Mouse (Mus musculus): ENCODE data around the gene Madcam1. TPM values are rescaled to one million over a fixed set of nuclear protein-coding genes. Genes with fewer than 3 reads are reported as not detected.

Madcam1 gene
- polyA plus RNA-seq, 1 experiment from 2014 or later, result 1.1 TPM

DNA sequence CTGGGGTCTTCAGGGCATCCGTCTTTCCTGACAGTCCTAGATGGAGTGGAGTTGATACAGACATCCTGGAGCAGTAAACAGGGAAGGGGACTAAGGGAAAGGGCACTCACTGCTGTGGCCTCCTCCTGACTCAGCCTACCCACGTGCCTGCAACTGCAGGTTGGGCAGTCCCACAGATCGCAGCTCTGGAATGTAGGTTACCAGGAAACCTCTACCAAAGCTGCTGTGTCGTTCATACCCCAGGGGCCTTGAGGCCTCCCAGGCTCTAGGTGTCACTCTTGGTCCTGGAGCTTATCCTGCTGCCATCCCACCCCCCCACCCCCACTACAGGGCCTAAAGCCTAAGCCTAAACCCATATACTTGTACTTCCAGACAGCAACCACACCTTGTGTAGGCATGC is 43.4 kb downstream of the Madcam1 start:
- Histone ChIP-seq H3K4me2 (0 out of 2 replicates have a peak overlapping the region, but pooled peaks have one; percentile 14), H3K9ac (no peak overlapping the region), H3K4me1 (peaks cover 30% of the 10 kb centered on the region), H3K27ac (no peak overlapping the region), H3K9me3 (no peaks in the 10 kb centered on the region), H3K27me3 (replicated peaks) (no peaks in the 10 kb centered on the region), H3K36me3 (replicated peaks) (peaks cover 22% of the 10 kb centered on the region), H3K4me3 (no peak overlapping the region)
- ATAC-seq (replicated peaks), result no peak
- WGBS, result 79% methylated on average over 4 of the region's 4 CpGs

DNA sequence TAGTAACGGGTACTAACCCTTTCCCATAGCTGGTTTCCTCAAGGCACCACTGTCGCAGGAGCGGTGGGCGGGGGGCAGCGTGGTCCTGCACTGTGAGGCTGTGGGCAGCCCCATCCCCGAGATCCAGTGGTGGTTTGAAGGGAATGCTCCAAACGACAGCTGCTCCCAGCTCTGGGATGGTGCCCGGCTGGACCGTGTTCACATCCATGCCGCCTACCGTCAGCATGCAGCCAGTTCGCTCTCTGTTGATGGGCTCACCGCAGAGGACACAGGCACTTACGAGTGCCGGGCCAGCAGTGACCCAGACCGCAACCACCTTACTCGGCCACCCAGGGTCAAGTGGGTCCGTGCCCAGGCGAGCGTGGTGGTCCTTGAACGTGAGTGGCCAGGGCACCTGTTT is 44.3 kb downstream of the Madcam1 start:
- H3K9ac ChIP-seq, result no peak overlapping the region
- WGBS, result 91% methylated on average over 21 of the region's 21 CpGs
- H3K4me1 ChIP-seq, result peaks cover 30% of the 10 kb centered on the region
- H3K4me3 ChIP-seq, result no peak overlapping the region
- no peak overlapping the region for H3K4me2 ChIP-seq
- peaks cover 22% of the 10 kb centered on the region for H3K36me3 ChIP-seq (replicated peaks)
- no peaks in the 10 kb centered on the region for H3K9me3 ChIP-seq
- H3K27ac ChIP-seq, result no peak overlapping the region
- ATAC-seq (replicated peaks), result no peak
- H3K27me3 ChIP-seq (replicated peaks), result no peaks in the 10 kb centered on the region

DNA sequence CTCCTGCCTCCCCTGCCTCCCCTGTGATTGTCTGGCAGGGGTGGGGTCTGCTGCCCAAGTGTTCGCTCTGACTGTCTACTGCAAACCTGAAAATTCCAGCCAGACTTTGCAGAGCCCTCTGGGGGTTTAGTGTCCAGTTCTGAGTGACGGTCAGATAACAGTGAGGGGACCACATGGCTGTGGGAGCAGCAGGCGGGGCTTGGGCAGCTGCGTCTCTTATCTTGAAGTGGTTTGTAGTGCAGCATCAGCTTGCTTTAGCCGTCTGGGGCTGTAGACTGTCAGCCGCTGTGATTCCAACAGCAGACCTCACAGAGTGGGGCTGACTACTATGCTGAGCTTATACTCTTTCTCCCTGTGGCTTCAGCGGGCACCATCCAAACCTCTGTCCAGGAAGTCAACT is 44.9 kb downstream of the Madcam1 start:
- no peak overlapping the region for H3K27ac ChIP-seq
- no peak overlapping the region for H3K4me3 ChIP-seq
- H3K9ac ChIP-seq, result no peak overlapping the region
- H3K27me3 ChIP-seq (replicated peaks), result no peaks in the 10 kb centered on the region
- no peaks in the 10 kb centered on the region for H3K9me3 ChIP-seq
- H3K4me1 ChIP-seq, result peaks cover 30% of the 10 kb centered on the region
- H3K36me3 ChIP-seq (replicated peaks), result peaks cover 22% of the 10 kb centered on the region
- 83% methylated on average over 7 of the region's 7 CpGs for WGBS
- no peak overlapping the region for H3K4me2 ChIP-seq
- no peak for ATAC-seq (replicated peaks)

DNA sequence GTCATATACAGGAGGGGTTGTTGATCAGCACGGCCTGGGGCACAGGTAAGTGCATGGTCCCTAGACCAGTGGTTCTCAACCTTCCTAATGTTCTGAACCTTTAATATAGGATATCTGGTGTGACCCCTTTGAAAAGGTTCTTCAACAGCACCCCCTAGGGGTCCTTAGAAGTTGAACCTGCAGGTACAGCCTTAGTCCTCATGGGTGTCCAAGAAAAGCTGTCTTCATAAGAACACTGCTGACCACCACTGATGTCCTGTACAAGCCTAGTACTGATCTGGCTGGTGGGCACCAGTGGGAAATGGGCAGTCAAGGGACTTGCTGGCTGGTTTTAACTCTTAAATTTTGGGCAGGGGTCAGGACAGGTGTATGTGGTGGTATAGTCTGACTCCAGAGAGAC is 47.7 kb downstream of the Madcam1 start:
- no peaks in the 10 kb centered on the region for H3K9me3 ChIP-seq
- H3K4me1 ChIP-seq, result peaks cover 17% of the 10 kb centered on the region
- H3K27ac ChIP-seq, result no peak overlapping the region
- WGBS, result 89% methylated on average over 1 of the region's 1 CpGs
- H3K36me3 ChIP-seq (replicated peaks), result peaks cover 22% of the 10 kb centered on the region
- H3K9ac ChIP-seq, result no peak overlapping the region
- ATAC-seq (replicated peaks), result 0 out of 2 replicates have a peak, but pooled peaks have one; percentile 10
- H3K4me3 ChIP-seq, result no peak overlapping the region
- H3K27me3 ChIP-seq (replicated peaks), result peaks cover 16% of the 10 kb centered on the region
- H3K4me2 ChIP-seq, result no peak overlapping the region

DNA sequence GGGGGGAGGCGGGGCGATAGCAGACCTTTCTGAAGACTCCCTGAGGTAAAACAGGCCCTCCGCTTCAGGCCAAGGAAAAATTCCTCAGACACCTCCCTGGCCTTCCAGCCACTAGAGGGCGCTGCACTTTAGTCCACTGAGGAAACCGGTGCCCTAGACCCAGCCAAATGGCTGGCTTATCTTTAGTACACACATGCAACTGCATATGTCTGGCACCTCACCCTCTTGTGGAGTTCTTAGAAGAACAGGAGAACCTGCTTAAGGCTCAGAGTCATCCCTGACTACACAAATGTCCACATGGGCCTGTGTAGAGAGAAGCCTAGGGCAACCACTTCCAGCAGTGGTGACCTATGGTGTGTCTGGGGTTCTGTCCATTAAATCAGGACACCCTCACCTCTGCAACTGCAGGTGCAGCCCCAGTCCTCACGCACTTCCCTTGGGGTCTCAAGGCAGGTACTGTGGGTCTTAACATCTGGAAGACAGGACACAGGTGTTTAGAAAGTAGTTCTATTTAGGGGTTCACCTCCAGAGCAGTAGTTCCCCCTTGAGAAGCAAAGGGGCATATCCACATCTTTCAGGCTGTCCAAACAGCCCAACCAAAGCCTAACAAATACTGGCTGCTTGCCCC is 48.3 kb downstream of the Madcam1 start:
- Histone ChIP-seq H3K36me3 (replicated peaks) (peaks cover 22% of the 10 kb centered on the region), H3K9me3 (no peaks in the 10 kb centered on the region), H3K9ac (no peak overlapping the region), H3K27ac (no peak overlapping the region), H3K4me3 (no peak overlapping the region), H3K4me2 (no peak overlapping the region), H3K4me1 (peaks cover 17% of the 10 kb centered on the region), H3K27me3 (replicated peaks) (peaks cover 22% of the 10 kb centered on the region)
- ATAC-seq (replicated peaks), result no peak
- 17% methylated on average over 4 of the region's 6 CpGs for WGBS

DNA sequence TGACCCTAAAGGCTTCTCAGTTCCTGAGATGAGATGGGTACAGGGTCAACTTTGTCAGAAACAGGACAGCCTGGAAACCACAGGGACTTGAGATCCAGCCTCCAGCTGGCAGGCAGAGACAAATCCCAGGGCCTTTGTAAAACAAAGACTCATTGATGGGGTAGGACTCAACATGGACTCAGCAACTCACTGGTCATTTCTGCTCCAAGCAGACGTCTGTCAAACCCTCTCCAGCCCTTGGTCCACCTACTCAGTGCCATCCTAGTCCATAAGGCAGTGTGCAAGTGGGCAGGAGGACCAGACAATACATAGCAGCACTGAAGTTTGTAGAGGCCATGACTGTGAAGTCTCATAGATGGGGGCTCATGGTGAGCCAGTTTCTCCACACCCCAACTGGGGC is 48.8 kb downstream of the Madcam1 start:
- Histone ChIP-seq H3K9me3 (no peaks in the 10 kb centered on the region), H3K36me3 (replicated peaks) (peaks cover 22% of the 10 kb centered on the region), H3K4me2 (no peak overlapping the region), H3K27ac (no peak overlapping the region), H3K4me1 (peaks cover 20% of the 10 kb centered on the region), H3K27me3 (replicated peaks) (peaks cover 27% of the 10 kb centered on the region), H3K4me3 (no peak overlapping the region), H3K9ac (no peak overlapping the region)
- 17% methylated on average over 1 of the region's 1 CpGs for WGBS
- no peak for ATAC-seq (replicated peaks)

DNA sequence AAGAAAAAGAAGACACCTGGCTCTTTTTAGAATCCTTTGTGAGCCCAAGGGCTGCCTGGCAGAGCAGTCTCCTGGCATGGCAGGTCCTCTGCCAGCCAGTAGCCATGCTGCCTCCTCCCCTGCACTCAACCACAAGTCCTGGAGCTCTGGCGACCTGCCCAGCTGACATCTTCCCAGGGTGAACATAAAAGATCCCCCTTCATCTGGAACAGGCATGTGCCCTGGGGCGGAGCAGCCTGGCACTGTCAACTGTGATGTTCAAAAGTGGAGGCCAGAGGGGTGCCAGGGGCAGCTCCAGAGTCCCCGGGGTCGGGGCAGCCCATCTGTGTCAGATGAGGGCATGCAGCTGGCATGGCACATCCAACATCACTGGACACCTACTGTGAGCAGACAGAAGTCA is 50.6 kb downstream of the Madcam1 start:
- peaks cover 41% of the 10 kb centered on the region for H3K27me3 ChIP-seq (replicated peaks)
- 58% methylated on average over 4 of the region's 4 CpGs for WGBS
- no peak for ATAC-seq (replicated peaks)

DNA sequence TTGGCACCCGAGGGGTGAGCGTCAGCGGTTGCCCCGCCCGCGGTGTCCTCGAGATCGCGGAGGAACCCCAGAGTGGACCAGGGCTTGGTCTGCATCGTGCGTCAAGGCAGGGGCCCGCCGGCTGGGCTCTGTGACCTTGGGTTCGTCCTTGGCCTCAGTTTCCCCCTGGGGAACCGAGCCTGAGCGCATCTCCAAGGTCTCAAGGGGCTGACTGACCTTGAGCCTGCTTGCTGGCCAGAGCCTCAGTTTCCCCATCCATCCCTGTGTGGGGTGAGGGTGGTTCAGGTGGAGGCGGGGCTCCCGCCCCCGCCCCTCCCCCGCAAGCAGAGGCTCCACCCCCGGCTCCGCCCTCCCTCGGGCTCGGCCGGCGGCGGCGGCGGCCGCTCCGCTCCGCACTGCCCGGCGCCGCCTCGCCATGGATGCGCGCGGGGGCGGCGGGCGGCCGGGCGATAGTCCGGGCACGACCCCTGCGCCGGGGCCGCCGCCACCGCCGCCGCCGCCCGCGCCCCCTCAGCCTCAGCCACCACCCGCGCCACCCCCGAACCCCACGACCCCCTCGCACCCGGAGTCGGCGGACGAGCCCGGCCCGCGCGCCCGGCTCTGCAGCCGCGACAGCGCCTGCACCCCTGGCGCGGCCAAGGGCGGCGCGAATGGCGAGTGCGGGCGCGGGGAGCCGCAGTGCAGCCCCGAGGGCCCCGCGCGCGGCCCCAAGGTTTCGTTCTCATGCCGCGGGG is 52.1 kb downstream of the Madcam1 start, which contains the start of gene Hcn2:
Hcn2 (plus strand) TSS at position 381 of the 734 bp plus-strand sequence.
- 2% methylated on average over 57 of the region's 91 CpGs for WGBS
- peaks cover 24% of the 10 kb centered on the region for H3K4me1 ChIP-seq
- peaks cover 7% of the 10 kb centered on the region; the same call in 1 of the 2 replicates for H3K36me3 ChIP-seq (replicated peaks)
- H3K9me3 ChIP-seq, result no peaks in the 10 kb centered on the region
- H3K4me2 ChIP-seq, result peak within 1 kb of the TSS; percentile 84
- H3K27me3 ChIP-seq (replicated peaks), result peaks cover 41% of the 10 kb centered on the region
- ATAC-seq (replicated peaks), result peak; percentile 53
- peak within 1 kb of the TSS; percentile 69 for H3K27ac ChIP-seq
- H3K9ac ChIP-seq, result peak within 1 kb of the TSS; percentile 73
- peak within 1 kb of the TSS; percentile 74 for H3K4me3 ChIP-seq

More for the DNA sequence above, 50.6 kb downstream of the Madcam1 start:
- H3K4me3 ChIP-seq, result no peak overlapping the region
- H3K4me1 ChIP-seq, result peaks cover 24% of the 10 kb centered on the region
- H3K9me3 ChIP-seq, result no peaks in the 10 kb centered on the region
- H3K36me3 ChIP-seq (replicated peaks), result peaks cover 22% of the 10 kb centered on the region
- H3K27ac ChIP-seq, result no peak overlapping the region
- no peak overlapping the region for H3K9ac ChIP-seq
- no peak overlapping the region for H3K4me2 ChIP-seq

DNA sequence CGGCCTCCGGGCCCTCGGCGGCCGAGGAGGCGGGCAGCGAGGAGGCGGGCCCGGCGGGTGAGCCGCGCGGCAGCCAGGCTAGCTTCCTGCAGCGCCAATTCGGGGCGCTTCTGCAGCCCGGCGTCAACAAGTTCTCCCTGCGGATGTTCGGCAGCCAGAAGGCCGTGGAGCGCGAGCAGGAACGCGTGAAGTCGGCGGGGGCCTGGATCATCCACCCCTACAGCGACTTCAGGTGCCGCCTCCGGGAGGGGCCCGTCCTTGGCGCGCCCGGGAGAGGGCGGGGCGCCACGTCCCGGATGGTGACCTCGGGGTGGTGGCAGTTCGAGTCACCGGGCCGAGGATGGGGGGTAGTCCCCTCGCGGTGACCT is 52.6 kb downstream of the Madcam1 start:
- peak overlapping the region; percentile 73 for H3K9ac ChIP-seq
- peak overlapping the region; percentile 74 for H3K4me3 ChIP-seq
- peak overlapping the region; percentile 69 for H3K27ac ChIP-seq
- under 1% methylated on average over 42 of the region's 44 CpGs for WGBS
- H3K27me3 ChIP-seq (replicated peaks), result peaks cover 41% of the 10 kb centered on the region
- ATAC-seq (replicated peaks), result peak; percentile 22
- peaks cover 24% of the 10 kb centered on the region for H3K4me1 ChIP-seq
- H3K4me2 ChIP-seq, result peak overlapping the region; percentile 84
- peaks cover 2% of the 10 kb centered on the region; the same call in 1 of the 2 replicates for H3K36me3 ChIP-seq (replicated peaks)
- H3K9me3 ChIP-seq, result no peaks in the 10 kb centered on the region

DNA sequence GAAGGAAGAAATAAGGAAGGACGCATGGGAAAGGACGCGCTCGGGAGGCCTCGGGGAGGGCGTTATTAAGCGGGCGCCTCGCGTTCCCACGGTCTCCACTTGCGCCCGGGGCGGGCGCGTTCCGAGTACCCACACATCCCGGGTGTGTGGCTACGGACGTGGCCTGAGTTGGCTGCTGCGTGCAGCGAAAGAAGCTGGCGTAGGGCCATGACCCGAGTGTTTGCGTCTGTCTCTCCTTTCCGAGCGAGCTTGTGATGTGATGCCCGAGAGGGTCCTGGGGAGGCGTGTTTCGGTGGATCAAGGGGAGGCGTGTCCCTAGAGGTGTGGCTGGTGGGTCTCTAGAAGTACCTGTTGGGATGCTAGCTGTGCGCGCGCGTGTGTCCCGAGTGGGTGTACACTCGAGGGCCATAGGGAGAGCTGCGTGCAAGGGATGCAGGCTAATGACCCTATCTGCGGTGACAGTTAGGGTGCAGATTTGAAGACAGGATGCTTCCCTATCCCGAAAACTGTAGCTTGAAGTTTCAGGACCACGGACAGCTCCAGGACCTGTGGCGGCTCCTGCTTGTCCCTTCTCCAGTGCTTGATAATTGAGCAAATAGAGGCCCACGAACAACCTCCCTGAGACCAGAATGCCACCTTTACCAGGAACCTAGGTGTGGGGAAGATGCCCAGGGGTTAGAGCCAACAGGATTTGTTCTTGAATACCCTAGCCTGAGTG is 53.4 kb downstream of the Madcam1 start:
- Histone ChIP-seq H3K36me3 (replicated peaks) (no peaks in the 10 kb centered on the region), H3K9me3 (no peaks in the 10 kb centered on the region), H3K27ac (no peak overlapping the region), H3K9ac (peak overlapping the region; percentile 73), H3K4me1 (peaks cover 24% of the 10 kb centered on the region), H3K27me3 (replicated peaks) (peaks cover 41% of the 10 kb centered on the region), H3K4me2 (peak overlapping the region; percentile 84), H3K4me3 (peak overlapping the region; percentile 74)
- no peak for ATAC-seq (replicated peaks)
- 4% methylated on average over 43 of the region's 43 CpGs for WGBS
